Mouse (Mus musculus) small intestine, adult 2 months (tissue): ENCODE results near the gene Ttc8. TPM values are rescaled to one million over a fixed set of nuclear protein-coding genes. Genes with fewer than 3 reads are reported as not detected.

Experiments
- H3K27ac ChIP-seq: fragments of 200-500 bp; 2 replicates; pipeline ENCODE4 v1.5.1; 2012; ENCODE audit warnings: low read depth, low read length, control low read depth, inconsistent platforms; ENCODE audit not compliant: insufficient read depth
- H3K27me3 ChIP-seq: fragments of 200-500 bp; 2 replicates; pipeline ENCODE4 v1.6.1; 2012; ENCODE audit warnings: mild to moderate bottlenecking, moderate library complexity, low read length, inconsistent platforms; ENCODE audit not compliant: control insufficient read depth, insufficient read depth
- H3K36me3 ChIP-seq: fragments of 200-500 bp; 2 replicates; pipeline ENCODE4 v1.6.1; 2012; ENCODE audit warnings: mild to moderate bottlenecking, low read length, control low read depth, inconsistent platforms; ENCODE audit not compliant: control insufficient read depth, insufficient read depth
- H3K4me1 ChIP-seq: fragments of 200-500 bp; 2 replicates; pipeline ENCODE4 v1.6.1; 2012; ENCODE audit warnings: low read length, inconsistent platforms, mixed read lengths; ENCODE audit not compliant: control insufficient read depth, insufficient read depth, insufficient read length
- H3K4me3 ChIP-seq: fragments of 200-500 bp; 2 replicates; pipeline ENCODE4 v1.5.1; 2012; ENCODE audit warnings: low read depth, mild to moderate bottlenecking, control low read depth, inconsistent platforms, low read length, moderate library complexity
- CTCF ChIP-seq: fragments of 200-500 bp; IDR thresholded peaks from 2 replicates; pipeline ENCODE4 v1.5.1; 2012; ENCODE audit warnings: low read depth, mild to moderate bottlenecking, control low read depth, inconsistent platforms, low read length, moderate library complexity, mixed read lengths; ENCODE audit not compliant: insufficient replicate concordance, insufficient read length; ENCODE audit errors: extremely low read depth
- POLR2A ChIP-seq: fragments of 200-500 bp; IDR thresholded peaks from 2 replicates; pipeline ENCODE4 v1.6.1; 2012; ENCODE audit warnings: low read depth, mild to moderate bottlenecking, control low read depth, inconsistent platforms, low read length, moderate library complexity
- WGBS: fragments of 180-500 bp; shearing (Covaris S2); methylation state at CpG from one replicate; pipeline ENCODE4 v1.1.7; 2018; 5-methylcytosine and 5-hydroxymethylcytosine counted together
- polyA plus RNA-seq: library from polyadenylated mRNA; depleted of rRNA; stranded (reverse); fragments of >200 nt; gene quantifications from 2 replicates; pipeline ENCODE4 v1.2.3, GENCODE M21; 2012

Ttc8 gene
- polyA plus RNA-seq, 1 experiment = 3.5 TPM

- WGBS = 91% methylated on average over 2 of the region's 2 CpGs
- Histone ChIP-seq H3K4me3 (no peak overlapping the region), H3K27ac (no peak overlapping the region), H3K4me1 (no peaks in the 10 kb centered on the region), H3K36me3 (no peaks in the 10 kb centered on the region), H3K27me3 (no peaks in the 10 kb centered on the region)
- TF ChIP-seq POLR2A (no peak), CTCF (no peak)
Observed at GRCm38 (mm10) chr12:98956951-98957350, 36.6 kb downstream of the Ttc8 start.

- 85% methylated on average over 11 of the region's 11 CpGs for WGBS
- H3K4me3 ChIP-seq = no peak overlapping the region
Observed at GRCm38 (mm10) chr12:98957455-98957854, 37.1 kb downstream of the Ttc8 start.

GRCm38 (mm10) chr12:98961008-98961407, 40.6 kb downstream of the Ttc8 start:
- Histone ChIP-seq H3K27ac (no peak overlapping the region), H3K36me3 (no peaks in the 10 kb centered on the region), H3K27me3 (no peaks in the 10 kb centered on the region), H3K4me3 (no peak overlapping the region), H3K4me1 (peaks cover under 1% of the 10 kb centered on the region; the same call in 1 of the 2 replicates)
- WGBS = 79% methylated on average over 7 of the region's 7 CpGs
- no peak for TF ChIP-seq CTCF
- TF ChIP-seq POLR2A = no peak

More at GRCm38 (mm10) chr12:98957455-98957854, 37.1 kb downstream of the Ttc8 start:
- H3K27me3 ChIP-seq = no peaks in the 10 kb centered on the region
- no peaks in the 10 kb centered on the region for H3K36me3 ChIP-seq
- H3K4me1 ChIP-seq = no peaks in the 10 kb centered on the region
- H3K27ac ChIP-seq = no peak overlapping the region
- no peak for TF ChIP-seq CTCF
- TF ChIP-seq POLR2A = no peak

- H3K36me3 ChIP-seq = no peaks in the 10 kb centered on the region
- H3K4me1 ChIP-seq = peaks cover 2% of the 10 kb centered on the region; the same call in 1 of the 2 replicates
- 84% methylated on average over 4 of the region's 4 CpGs for WGBS
- H3K27me3 ChIP-seq = no peaks in the 10 kb centered on the region
- H3K4me3 ChIP-seq = no peak overlapping the region
- H3K27ac ChIP-seq = no peak overlapping the region
- TF ChIP-seq POLR2A = no peak
- no peak for TF ChIP-seq CTCF
Observed at GRCm38 (mm10) chr12:98961415-98961814, 41.0 kb downstream of the Ttc8 start.

GRCm38 (mm10) chr12:98965441-98966135, 45.2 kb downstream of the Ttc8 start:
- WGBS = 45% methylated on average over 4 of the region's 4 CpGs
- H3K36me3 ChIP-seq = no peaks in the 10 kb centered on the region
- no peak for TF ChIP-seq POLR2A
- TF ChIP-seq CTCF = no peak
- peaks cover 2% of the 10 kb centered on the region; the same call in 1 of the 2 replicates for H3K4me1 ChIP-seq
- no peak overlapping the region for H3K4me3 ChIP-seq
- no peaks in the 10 kb centered on the region for H3K27me3 ChIP-seq
- no peak overlapping the region for H3K27ac ChIP-seq

GRCm38 (mm10) chr12:98972291-98972690, 51.9 kb downstream of the Ttc8 start:
- WGBS = 99% methylated on average over 3 of the region's 3 CpGs

GRCm38 (mm10) chr12:98973461-98973860, 53.1 kb downstream of the Ttc8 start:
- 83% methylated on average over 10 of the region's 10 CpGs for WGBS
- Histone ChIP-seq H3K27me3 (no peaks in the 10 kb centered on the region), H3K27ac (no peak overlapping the region), H3K4me1 (no peaks in the 10 kb centered on the region), H3K4me3 (no peak overlapping the region), H3K36me3 (no peaks in the 10 kb centered on the region)
- TF ChIP-seq CTCF (no peak), POLR2A (no peak)

More at GRCm38 (mm10) chr12:98972291-98972690, 51.9 kb downstream of the Ttc8 start:
- no peaks in the 10 kb centered on the region for H3K36me3 ChIP-seq
- no peaks in the 10 kb centered on the region for H3K27me3 ChIP-seq
- no peak overlapping the region for H3K27ac ChIP-seq
- H3K4me1 ChIP-seq = no peaks in the 10 kb centered on the region
- H3K4me3 ChIP-seq = no peak overlapping the region
- TF ChIP-seq POLR2A = no peak
- no peak for TF ChIP-seq CTCF
